Mouse (Mus musculus) intestine, embryonic 15.5 days (tissue): ENCODE results near the gene Scaf4. TPM values are rescaled to one million over a fixed set of nuclear protein-coding genes. Genes with fewer than 3 reads are reported as not detected.

Experiments used
- ATAC-seq: fragments of 200-750 bp; cut with Nextera tagmentation; 2 replicates; pipeline ENCODE4 v1.8.0; 2017; ENCODE audit warnings: moderate TSS enrichment, moderate library complexity
- H3K27ac ChIP-seq: fragments of 300-500 bp; sonication (generic); 2 replicates; pipeline ENCODE4 v1.5.1; 2015; ENCODE audit warnings: mild to moderate bottlenecking, inconsistent platforms
- H3K27me3 ChIP-seq: fragments of 300-500 bp; sonication (generic); replicated peaks from 2 replicates; pipeline ENCODE4 v1.6.1; 2015; ENCODE audit warnings: inconsistent platforms
- H3K36me3 ChIP-seq: fragments of 300-500 bp; sonication (generic); 2 replicates; pipeline ENCODE4 v1.6.1; 2015; ENCODE audit warnings: inconsistent platforms
- H3K4me1 ChIP-seq: fragments of 300-500 bp; sonication (generic); replicated peaks from 2 replicates; pipeline ENCODE4 v1.6.1; 2015; ENCODE audit warnings: inconsistent platforms
- H3K4me2 ChIP-seq: fragments of 300-500 bp; sonication (generic); replicated peaks from 2 replicates; pipeline ENCODE4 v1.6.1; 2015; ENCODE audit warnings: mild to moderate bottlenecking, inconsistent platforms
- H3K4me3 ChIP-seq: fragments of 300-500 bp; sonication (generic); replicated peaks from 2 replicates; pipeline ENCODE4 v1.5.1; 2015; ENCODE audit warnings: inconsistent platforms
- H3K9ac ChIP-seq: fragments of 300-500 bp; sonication (generic); 2 replicates; pipeline ENCODE4 v1.6.1; 2015; ENCODE audit warnings: inconsistent platforms
- H3K9me3 ChIP-seq: fragments of 300-500 bp; sonication (generic); 2 replicates; pipeline ENCODE4 v1.6.1; 2016; ENCODE audit warnings: inconsistent platforms
- WGBS: fragments of 180-500 bp; shearing (Covaris S2); methylation state at CpG from one replicate; pipeline ENCODE4 v1.1.7; 2015; 5-methylcytosine and 5-hydroxymethylcytosine counted together
- polyA plus RNA-seq: library from polyadenylated mRNA; unstranded; fragments of >200 nt; fragmentation: Nextera tagmentation; extraction: Ambion mirVana; gene quantifications from 2 replicates; pipeline ENCODE4 v1.2.1, GENCODE M21; 2015

The Scaf4 gene
- 25.1 and 25.3 TPM in 2 replicates for polyA plus RNA-seq

DNA sequence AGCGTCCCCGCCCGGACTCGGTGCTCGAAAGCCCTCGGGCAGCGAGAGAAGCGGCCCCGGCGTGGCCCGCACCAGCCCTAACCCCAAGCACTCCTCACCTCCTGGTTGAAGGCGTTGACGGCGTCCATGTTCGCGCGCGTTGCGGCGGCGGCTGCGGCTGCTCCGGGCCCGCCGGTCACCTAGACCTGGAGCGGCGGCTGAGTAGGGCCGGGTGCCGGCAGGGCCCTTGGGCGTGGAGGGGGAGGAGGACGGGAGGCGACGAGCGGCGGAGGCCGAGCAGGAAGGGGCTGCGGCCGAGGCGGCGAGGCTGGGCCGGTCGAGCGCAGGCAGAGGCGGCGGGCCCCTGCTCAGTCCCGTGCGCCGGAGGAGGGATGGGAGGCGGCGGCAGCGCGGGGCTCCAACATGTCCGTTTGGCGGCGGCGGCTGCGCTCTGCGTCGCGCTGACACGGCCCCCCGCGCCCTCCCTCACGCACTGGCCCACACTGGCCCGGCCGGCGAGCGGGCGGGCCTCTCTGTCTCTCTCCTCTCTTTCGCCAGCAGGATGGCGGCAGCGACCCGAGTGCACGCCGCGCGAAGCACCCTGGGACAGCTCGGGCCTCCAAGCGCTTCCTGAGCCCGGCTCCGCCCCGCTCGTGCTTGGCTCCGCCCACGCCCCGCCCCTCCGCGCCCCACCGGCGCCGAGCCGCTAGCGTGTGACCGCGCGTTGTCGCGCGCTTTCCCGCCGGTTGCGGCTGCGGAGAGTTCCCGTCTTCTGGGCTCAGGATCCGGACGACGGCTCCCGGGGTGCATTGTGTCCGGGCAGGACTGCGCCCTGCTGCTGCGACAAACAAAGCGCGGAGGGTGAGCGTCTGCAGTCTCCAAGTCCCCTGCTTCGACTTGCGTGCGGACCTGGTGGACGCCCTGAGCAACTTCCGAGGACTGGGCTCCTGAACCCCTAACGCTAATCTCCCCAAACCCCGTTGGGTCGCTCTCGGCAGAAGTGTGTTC, at the start of gene Scaf4:
TSS of gene Scaf4 (minus strand) at position 599 of the 987 bp plus-strand sequence.
- Histone ChIP-seq H3K4me1 (peaks cover 23% of the 10 kb centered on the region), H3K36me3 (no peaks in the 10 kb centered on the region), H3K27ac (peak within 1 kb of the TSS; percentile 97), H3K9me3 (no peaks in the 10 kb centered on the region), H3K9ac (peak within 1 kb of the TSS; percentile 99), H3K4me2 (peak within 1 kb of the TSS; percentile 86), H3K4me3 (peak within 1 kb of the TSS; percentile 100), H3K27me3 (no peaks in the 10 kb centered on the region)
- under 1% methylated on average over 115 of the region's 123 CpGs for WGBS
- ATAC-seq: peak; percentile 96

DNA sequence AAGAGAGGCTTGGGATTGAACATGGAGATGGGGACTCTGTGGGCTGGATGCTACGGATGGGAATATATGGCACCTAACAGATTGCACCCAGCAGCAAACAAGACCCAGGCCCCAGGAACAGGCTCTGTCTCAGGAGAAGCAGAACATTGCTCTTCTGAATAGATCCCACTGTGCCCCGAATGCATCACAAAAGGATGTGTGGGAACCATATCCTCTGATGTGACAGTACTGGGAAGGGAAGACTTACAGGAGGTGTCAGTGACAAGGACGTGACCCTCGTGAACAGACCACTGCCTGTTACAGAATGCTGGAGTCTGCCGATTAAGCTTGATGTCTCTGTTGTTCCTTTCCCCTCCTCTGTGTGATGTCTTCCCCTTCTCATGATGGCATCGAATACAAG, 48.2 kb upstream of the Scaf4 start:
- no peak overlapping the region for H3K9ac ChIP-seq
- no peak overlapping the region for H3K4me2 ChIP-seq
- H3K9me3 ChIP-seq: no peaks in the 10 kb centered on the region
- no peak overlapping the region for H3K4me3 ChIP-seq
- H3K27ac ChIP-seq: no peak overlapping the region
- 60% methylated on average over 6 of the region's 6 CpGs for WGBS
- no peaks in the 10 kb centered on the region for H3K27me3 ChIP-seq
- H3K36me3 ChIP-seq: no peaks in the 10 kb centered on the region
- no peak for ATAC-seq
- H3K4me1 ChIP-seq: no peaks in the 10 kb centered on the region

DNA sequence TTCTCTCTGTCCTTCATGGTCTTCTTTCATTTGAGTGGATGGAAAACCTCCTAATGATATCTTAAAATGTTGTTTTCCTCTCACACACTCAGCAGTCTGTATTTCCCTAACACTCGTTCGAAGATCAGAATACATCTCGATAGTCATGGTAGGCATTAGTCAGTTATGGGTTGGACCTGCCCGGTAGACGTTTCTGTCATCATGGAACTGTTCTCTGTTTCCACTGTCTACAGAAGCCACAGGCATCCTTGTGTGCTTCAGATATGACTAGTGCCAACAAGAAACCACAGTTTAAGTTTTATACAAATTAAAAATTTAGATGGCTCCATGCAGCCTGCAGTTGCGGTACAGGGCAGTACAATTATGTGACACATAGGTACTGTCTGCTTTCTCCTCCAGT, 46.7 kb upstream of the Scaf4 start:
- Histone ChIP-seq H3K27me3 (no peaks in the 10 kb centered on the region), H3K27ac (no peak overlapping the region), H3K36me3 (no peaks in the 10 kb centered on the region), H3K9ac (no peak overlapping the region), H3K4me2 (no peak overlapping the region), H3K4me3 (no peak overlapping the region), H3K4me1 (no peaks in the 10 kb centered on the region), H3K9me3 (no peaks in the 10 kb centered on the region)
- no peak for ATAC-seq
- WGBS: 92% methylated on average over 6 of the region's 6 CpGs

DNA sequence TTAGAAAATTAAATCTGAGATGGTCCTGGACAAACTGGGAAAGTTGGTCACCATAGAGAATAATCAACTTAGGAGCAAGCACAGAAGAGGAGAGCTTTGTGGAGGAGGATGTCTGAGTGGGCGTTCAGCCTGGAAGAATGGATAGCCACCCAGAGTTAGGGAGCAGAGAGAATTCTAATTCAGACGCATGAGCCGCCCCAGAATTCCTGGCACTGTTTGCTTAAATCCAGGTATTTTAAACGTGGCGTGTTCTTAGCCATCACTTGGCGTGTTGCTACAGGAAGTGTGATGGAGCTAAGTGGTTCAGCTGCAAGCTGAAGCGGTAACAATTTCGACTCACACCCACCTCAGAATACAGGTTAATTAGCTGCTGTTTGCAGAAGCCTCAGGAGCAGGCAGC, 45.2 kb upstream of the Scaf4 start:
- 73% methylated on average over 8 of the region's 8 CpGs for WGBS
- H3K27me3 ChIP-seq: no peaks in the 10 kb centered on the region
- H3K9ac ChIP-seq: no peak overlapping the region

DNA sequence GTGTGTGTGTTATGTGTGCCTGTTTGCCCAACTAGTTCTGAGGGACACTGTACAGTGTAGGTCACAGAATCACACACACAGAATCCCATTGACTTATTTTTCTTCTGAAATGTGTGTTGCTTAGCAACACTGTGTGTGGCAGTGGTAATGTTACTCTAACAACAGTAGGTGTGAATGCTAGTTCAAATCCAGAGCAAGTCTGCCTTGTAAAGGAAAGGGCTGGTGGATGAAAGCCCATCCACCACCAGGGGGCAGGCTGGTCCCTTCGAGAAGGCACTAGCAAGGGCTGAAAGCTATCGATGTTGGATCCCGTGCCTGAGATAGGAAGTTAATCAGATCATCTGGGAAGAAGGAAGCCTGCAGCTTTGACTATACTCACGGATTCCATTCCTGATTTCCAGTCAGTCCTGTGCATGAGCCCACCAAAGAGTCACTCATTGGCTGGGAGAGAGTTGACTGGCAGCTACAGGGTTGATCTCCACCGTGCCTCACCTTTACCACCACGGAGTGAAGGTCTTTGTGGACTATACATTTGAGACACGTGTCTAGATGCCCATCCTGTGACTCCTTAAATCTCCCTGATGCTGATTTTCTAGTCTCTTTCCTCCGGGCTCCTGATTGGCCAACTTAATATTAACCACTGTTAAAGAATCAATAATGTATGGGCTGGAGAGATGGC, 38.7 kb upstream of the Scaf4 start:
- Histone ChIP-seq H3K9ac (no peak overlapping the region), H3K27me3 (no peaks in the 10 kb centered on the region), H3K36me3 (no peaks in the 10 kb centered on the region), H3K4me1 (no peaks in the 10 kb centered on the region), H3K4me3 (no peak overlapping the region), H3K4me2 (no peak overlapping the region), H3K9me3 (no peaks in the 10 kb centered on the region), H3K27ac (no peak overlapping the region)
- 28% methylated on average over 8 of the region's 8 CpGs for WGBS
- ATAC-seq: peak; percentile 76

More for the DNA sequence above, 45.2 kb upstream of the Scaf4 start:
- H3K4me3 ChIP-seq: no peak overlapping the region
- H3K4me2 ChIP-seq: no peak overlapping the region
- no peaks in the 10 kb centered on the region for H3K9me3 ChIP-seq
- H3K27ac ChIP-seq: no peak overlapping the region
- no peaks in the 10 kb centered on the region for H3K4me1 ChIP-seq
- ATAC-seq: no peak
- no peaks in the 10 kb centered on the region for H3K36me3 ChIP-seq

DNA sequence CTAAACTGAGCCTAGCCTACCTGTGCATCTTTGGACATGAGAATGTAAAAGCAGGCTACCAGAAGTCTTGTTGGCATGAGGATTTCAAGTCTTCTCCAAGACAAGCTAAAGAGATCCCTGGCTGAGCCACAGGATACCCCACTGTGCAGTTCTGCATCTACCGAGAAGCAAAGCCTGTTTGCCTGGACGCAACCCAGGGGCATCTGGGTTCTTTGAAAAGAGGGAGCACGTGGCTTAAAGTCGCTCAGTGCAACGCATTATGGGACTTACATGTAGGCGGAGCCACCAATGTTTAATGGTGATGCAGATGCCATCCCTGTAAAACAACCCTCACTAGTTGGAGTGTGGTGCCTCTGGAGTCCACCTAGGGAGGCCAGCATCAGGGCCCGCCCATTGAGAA, 35.0 kb upstream of the Scaf4 start:
- Histone ChIP-seq H3K9me3 (no peaks in the 10 kb centered on the region), H3K4me3 (no peak overlapping the region), H3K9ac (no peak overlapping the region), H3K4me2 (no peak overlapping the region), H3K27me3 (no peaks in the 10 kb centered on the region), H3K27ac (no peak overlapping the region), H3K36me3 (no peaks in the 10 kb centered on the region), H3K4me1 (no peaks in the 10 kb centered on the region)
- WGBS: 84% methylated on average over 7 of the region's 7 CpGs
- no peak for ATAC-seq

DNA sequence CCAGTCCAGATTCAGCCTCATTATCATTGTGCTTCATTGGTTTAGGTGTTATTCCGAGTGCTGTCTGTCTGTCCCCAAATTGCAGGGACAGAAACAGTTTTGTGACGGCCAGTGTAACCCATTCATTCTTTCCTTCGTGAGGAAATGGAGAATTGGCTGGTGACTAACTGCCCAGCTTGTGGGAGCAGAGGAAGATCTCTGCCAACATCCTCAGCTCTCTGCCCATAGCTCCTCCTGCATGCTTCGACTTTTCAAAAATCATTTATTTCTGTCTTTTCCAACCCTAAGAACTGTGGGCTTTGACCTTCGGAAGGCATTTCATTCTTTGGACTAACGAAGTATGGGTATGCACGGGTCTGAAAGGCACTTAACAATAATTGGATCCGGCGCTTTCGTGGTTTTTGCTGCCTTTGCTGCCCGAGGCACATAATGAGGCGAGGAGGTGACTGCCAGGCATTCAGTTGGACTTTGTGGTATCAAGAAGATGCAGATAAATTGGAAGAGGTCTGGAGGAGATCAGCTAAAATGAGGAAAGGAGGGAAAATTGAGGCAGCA, 34.1 kb upstream of the Scaf4 start:
- Histone ChIP-seq H3K4me3 (no peak overlapping the region), H3K4me2 (no peak overlapping the region), H3K36me3 (no peaks in the 10 kb centered on the region), H3K9me3 (no peaks in the 10 kb centered on the region), H3K9ac (no peak overlapping the region), H3K4me1 (no peaks in the 10 kb centered on the region), H3K27ac (no peak overlapping the region), H3K27me3 (no peaks in the 10 kb centered on the region)
- ATAC-seq: no peak
- 83% methylated on average over 12 of the region's 12 CpGs for WGBS

DNA sequence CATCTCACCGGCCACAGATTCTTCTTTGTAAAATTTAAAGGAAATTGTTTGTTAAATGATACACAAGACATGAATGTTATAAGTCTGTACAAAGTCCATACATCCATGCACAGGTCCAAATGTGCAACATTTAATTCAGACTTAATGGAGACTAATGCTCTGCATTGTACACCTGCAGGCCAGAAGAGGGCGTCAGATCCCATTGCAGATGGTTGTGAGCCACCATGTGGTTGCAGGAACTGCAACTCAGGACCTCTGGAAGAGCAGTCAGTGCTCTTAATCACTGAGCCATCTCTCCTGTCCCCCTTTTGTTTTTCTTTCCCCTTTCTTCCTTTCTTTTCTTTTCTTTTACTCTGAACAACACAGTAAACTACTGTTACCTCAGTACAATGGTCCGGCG, 33.5 kb upstream of the Scaf4 start:
- H3K27ac ChIP-seq: no peak overlapping the region
- H3K36me3 ChIP-seq: no peaks in the 10 kb centered on the region
- no peaks in the 10 kb centered on the region for H3K4me1 ChIP-seq
- H3K4me3 ChIP-seq: no peak overlapping the region
- H3K9me3 ChIP-seq: no peaks in the 10 kb centered on the region
- WGBS: 82% methylated on average over 4 of the region's 4 CpGs
- H3K9ac ChIP-seq: no peak overlapping the region
- ATAC-seq: no peak
- H3K27me3 ChIP-seq: no peaks in the 10 kb centered on the region
- no peak overlapping the region for H3K4me2 ChIP-seq

DNA sequence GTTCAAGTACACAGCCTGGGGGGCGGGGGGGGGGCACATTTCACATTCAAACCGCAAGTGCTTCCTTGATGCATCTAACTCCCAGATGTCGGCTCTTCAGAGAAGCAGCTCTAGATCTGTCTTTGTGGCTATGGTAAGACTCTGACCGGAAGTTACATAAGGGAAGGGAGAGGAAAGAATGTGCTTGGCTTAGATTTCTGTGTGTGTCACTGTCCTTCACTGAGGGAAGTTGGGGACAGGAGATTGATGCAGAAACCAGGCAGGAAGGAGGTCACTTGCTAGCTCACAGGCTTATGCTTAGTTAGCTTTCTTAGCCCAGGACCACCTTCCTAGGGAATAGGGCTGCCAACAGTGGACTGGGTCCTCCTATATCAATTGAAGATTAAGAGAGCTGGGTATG, 31.6 kb upstream of the Scaf4 start:
- H3K4me2 ChIP-seq: no peak overlapping the region
- no peak overlapping the region for H3K27ac ChIP-seq
- H3K9ac ChIP-seq: no peak overlapping the region
- ATAC-seq: no peak
- H3K4me1 ChIP-seq: no peaks in the 10 kb centered on the region
- no peaks in the 10 kb centered on the region for H3K9me3 ChIP-seq
- WGBS: 74% methylated on average over 4 of the region's 4 CpGs
- no peaks in the 10 kb centered on the region for H3K27me3 ChIP-seq
- H3K36me3 ChIP-seq: no peaks in the 10 kb centered on the region
- H3K4me3 ChIP-seq: no peak overlapping the region

DNA sequence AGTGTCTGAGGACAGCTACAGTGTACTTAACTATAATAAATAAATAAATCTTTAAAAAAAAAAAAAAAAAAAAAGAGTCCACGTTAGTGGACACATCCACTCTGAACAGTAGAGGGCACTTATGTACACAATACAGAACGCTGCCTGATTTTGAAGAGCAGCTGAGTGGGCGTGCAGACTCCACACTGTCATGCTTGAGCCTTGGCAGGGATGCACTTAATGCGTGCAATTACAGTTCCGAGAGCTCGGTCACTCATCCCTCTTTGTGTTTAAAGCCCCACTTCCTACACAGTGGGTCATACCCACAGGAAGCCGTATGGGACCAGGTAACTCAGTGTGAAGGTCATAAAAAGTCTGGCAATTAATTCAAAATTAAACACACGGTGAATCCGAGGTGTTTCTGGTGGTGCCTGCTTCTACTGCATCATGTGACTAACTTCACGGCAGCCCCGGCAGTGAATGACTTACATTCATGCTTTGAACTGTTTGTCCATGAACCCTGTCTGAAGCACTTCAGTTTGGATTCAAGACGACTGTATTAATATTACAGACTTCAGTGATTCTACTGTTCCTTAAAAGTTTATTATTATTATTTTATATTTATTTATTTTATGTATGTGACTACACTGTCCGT, 28.3 kb upstream of the Scaf4 start:
- Histone ChIP-seq H3K4me3 (no peak overlapping the region), H3K27ac (no peak overlapping the region), H3K9ac (no peak overlapping the region), H3K4me1 (no peaks in the 10 kb centered on the region), H3K9me3 (no peaks in the 10 kb centered on the region), H3K36me3 (no peaks in the 10 kb centered on the region), H3K4me2 (no peak overlapping the region), H3K27me3 (no peaks in the 10 kb centered on the region)
- peak; percentile 53 for ATAC-seq
- 56% methylated on average over 13 of the region's 13 CpGs for WGBS

DNA sequence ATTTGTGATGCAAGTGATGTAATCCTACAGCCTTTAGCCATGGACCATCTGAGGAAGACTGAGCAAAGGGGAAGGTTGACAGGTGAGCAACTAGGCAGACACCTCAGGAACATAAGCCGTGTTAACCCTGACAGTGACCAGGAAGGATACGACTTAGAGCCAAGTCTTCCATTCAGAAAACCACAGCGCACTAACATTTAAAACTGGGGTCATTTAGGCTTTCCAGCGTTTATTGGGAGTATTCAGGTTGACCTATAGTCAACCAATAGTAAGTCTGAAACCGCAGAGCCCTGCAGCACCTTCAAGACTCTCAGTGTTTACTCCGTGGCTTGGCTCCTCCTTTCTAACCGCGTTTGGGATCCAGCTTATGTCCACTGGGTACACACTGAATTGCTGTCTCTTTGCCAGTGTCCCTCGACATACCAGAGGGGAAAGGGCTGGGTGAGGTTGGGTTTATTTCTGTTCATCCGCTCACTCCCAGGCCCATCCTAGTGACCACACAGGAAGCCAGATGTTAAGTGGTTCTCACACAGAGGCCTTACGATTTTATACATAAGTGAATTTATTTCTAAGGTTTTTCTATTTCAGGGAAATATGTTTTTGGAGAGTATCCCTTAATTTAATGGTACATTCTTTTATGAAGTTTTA, 26.3 kb upstream of the Scaf4 start:
- Histone ChIP-seq H3K36me3 (no peaks in the 10 kb centered on the region), H3K4me3 (no peak overlapping the region), H3K27me3 (no peaks in the 10 kb centered on the region), H3K4me2 (no peak overlapping the region), H3K9ac (no peak overlapping the region), H3K4me1 (no peaks in the 10 kb centered on the region), H3K27ac (no peak overlapping the region), H3K9me3 (no peaks in the 10 kb centered on the region)
- 70% methylated on average over 11 of the region's 11 CpGs for WGBS
- ATAC-seq: no peak

DNA sequence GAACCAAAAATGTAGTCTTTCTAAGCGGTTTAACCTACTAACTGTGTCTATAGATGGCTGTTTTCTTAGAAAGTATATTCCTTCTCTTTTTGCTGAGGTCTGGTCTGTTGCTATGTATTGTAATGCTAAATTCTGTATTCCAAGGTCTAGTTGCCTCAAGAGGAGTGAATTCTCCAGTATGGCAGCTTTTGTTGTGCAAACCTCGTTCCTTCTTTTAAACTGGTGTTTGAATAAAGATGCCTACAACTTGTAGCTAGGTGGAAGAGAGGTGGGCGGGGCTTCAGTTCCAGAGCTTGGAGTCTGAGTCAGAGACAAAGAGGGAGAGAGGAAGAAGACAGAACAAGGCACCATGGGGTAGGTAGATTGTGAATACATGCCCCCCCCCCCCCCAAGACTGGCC, 25.5 kb upstream of the Scaf4 start:
- ATAC-seq: no peak
- H3K27me3 ChIP-seq: no peaks in the 10 kb centered on the region
- 68% methylated on average over 3 of the region's 3 CpGs for WGBS
- H3K4me3 ChIP-seq: no peak overlapping the region
- H3K27ac ChIP-seq: no peak overlapping the region
- H3K4me1 ChIP-seq: no peaks in the 10 kb centered on the region
- no peaks in the 10 kb centered on the region for H3K9me3 ChIP-seq
- no peak overlapping the region for H3K4me2 ChIP-seq
- H3K36me3 ChIP-seq: no peaks in the 10 kb centered on the region
- no peak overlapping the region for H3K9ac ChIP-seq
